Mouse (Mus musculus) CH12.LX (cell line): ENCODE data around the gene Dnase1l2. TPM values are rescaled to one million over a fixed set of nuclear protein-coding genes. Genes with fewer than 3 reads are reported as not detected.
A peak's percentile ranks its signal among the peaks of the same experiment; 100 is the strongest.
"Not testable (repeated sequence)": the region's sequence is repeated elsewhere in the genome, so short reads cannot be mapped to it uniquely, and the experiment has no call there.

Source experiments
- DNase-seq: peaks from one replicate; pipeline ENCODE4 v3.0.0-alpha.2; 2013; ENCODE audit errors: extremely low read depth
- H3K27ac ChIP-seq: 2 replicates; pipeline ENCODE4 v1.5.1; 2012; ENCODE audit warnings: low read depth, mild to moderate bottlenecking, control low read depth, moderate library complexity; ENCODE audit not compliant: insufficient read depth
- H3K27me3 ChIP-seq: replicated peaks from 2 replicates; pipeline ENCODE3; 2012; ENCODE audit warnings: inconsistent platforms
- H3K36me3 ChIP-seq, 2 experiments: replicated peaks in 1 of 2; 2 replicates each; pipeline versions ENCODE3 to v1.6.1; 2012; ENCODE audit warnings: inconsistent platforms in 1 of 2, low read length in 1 of 2, mild to moderate bottlenecking in 1 of 2, mixed read lengths in 1 of 2, moderate library complexity in 1 of 2; ENCODE audit not compliant: control insufficient read depth in 1 of 2, insufficient read depth in 1 of 2
- H3K4me1 ChIP-seq, 2 experiments: 2 replicates each; pipeline ENCODE4 v1.6.1; 2012; ENCODE audit warnings: inconsistent platforms in 1 of 2, moderate library complexity in 1 of 2; ENCODE audit not compliant: insufficient read depth in 2 of 2, control insufficient read depth in 1 of 2
- H3K4me2 ChIP-seq: 2 replicates; pipeline ENCODE4 v1.6.1; 2012; ENCODE audit warnings: low read depth, mild to moderate bottlenecking, control low read depth; ENCODE audit not compliant: poor library complexity, insufficient read depth, severe bottlenecking
- H3K4me3 ChIP-seq, 3 experiments: fragments of 150-350 bp in 1 of 3; sonication (generic) in 1 of 3; replicated peaks in 1 of 3; 2 replicates each; pipeline versions ENCODE3 to v1.5.1; 2011 to 2012; ENCODE audit warnings: low read depth in 2 of 3, low read length in 2 of 3, mild to moderate bottlenecking in 2 of 3, moderate library complexity in 2 of 3, control low read depth in 1 of 3, improper control_type of control experiment in 1 of 3, inconsistent platforms in 1 of 3, mixed read lengths in 1 of 3; ENCODE audit not compliant: poor library complexity in 1 of 3
- H3K79me2 ChIP-seq: replicated peaks from 2 replicates; pipeline ENCODE4 v1.6.1; 2012; ENCODE audit warnings: mild to moderate bottlenecking, moderate library complexity; ENCODE audit not compliant: control insufficient read depth, poor library complexity, insufficient read depth, severe bottlenecking; ENCODE audit errors: extremely low read depth
- H3K9ac ChIP-seq: 2 replicates; pipeline ENCODE4 v1.6.1; 2012; ENCODE audit warnings: low read depth, mild to moderate bottlenecking, control low read depth, moderate library complexity; ENCODE audit not compliant: insufficient read depth
- H3K9me3 ChIP-seq: replicated peaks from 2 replicates; pipeline ENCODE3; 2012; ENCODE audit warnings: low read length, inconsistent platforms, mixed read lengths
- CHD2 ChIP-seq: IDR thresholded peaks from 2 replicates; pipeline ENCODE4 v1.6.1; 2011; ENCODE audit warnings: low read length, improper control_type of control experiment
- CTCF ChIP-seq, 2 experiments: IDR thresholded peaks in 1 of 2; conservative IDR thresholded peaks in 1 of 2; 2 replicates each; pipeline ENCODE4 v1.5.1; 2011 to 2012; ENCODE audit warnings: low read depth in 2 of 2, low read length in 2 of 2, improper control_type of control experiment in 1 of 2, inconsistent platforms in 1 of 2, mild to moderate bottlenecking in 1 of 2, moderate library complexity in 1 of 2
- ELF1 ChIP-seq: IDR thresholded peaks from 2 replicates; pipeline ENCODE4 v1.6.1; 2014; ENCODE audit warnings: low read depth, mild to moderate bottlenecking, inconsistent platforms, low read length, improper control_type of control experiment
- GABPA ChIP-seq: IDR thresholded peaks from 2 replicates; pipeline ENCODE4 v1.6.1; 2012; ENCODE audit warnings: low read depth, low read length, improper control_type of control experiment, inconsistent platforms; ENCODE audit not compliant: insufficient replicate concordance
- HCFC1 ChIP-seq: IDR thresholded peaks from 2 replicates; pipeline ENCODE4 v1.6.1; 2012; ENCODE audit warnings: low read depth, mild to moderate bottlenecking, inconsistent platforms, low read length, improper control_type of control experiment
- IRF4 ChIP-seq: IDR thresholded peaks from 2 replicates; pipeline ENCODE4 v1.6.1; 2014; ENCODE audit warnings: low read depth, mild to moderate bottlenecking, inconsistent platforms, low read length, improper control_type of control experiment
- KAT2A ChIP-seq: IDR thresholded peaks from 2 replicates; pipeline ENCODE4 v1.6.1; 2012; ENCODE audit warnings: low read length, improper control_type of control experiment, inconsistent platforms; ENCODE audit not compliant: insufficient replicate concordance
- MAFK ChIP-seq: IDR thresholded peaks from 2 replicates; pipeline ENCODE4 v1.6.1; 2011; ENCODE audit warnings: low read length, improper control_type of control experiment; ENCODE audit not compliant: insufficient replicate concordance
- MEF2A ChIP-seq: IDR thresholded peaks from 2 replicates; pipeline ENCODE4 v1.6.1; 2014; ENCODE audit warnings: low read depth, mild to moderate bottlenecking, inconsistent platforms, low read length, improper control_type of control experiment, borderline replicate concordance
- MXI1 ChIP-seq: IDR thresholded peaks from 2 replicates; pipeline ENCODE4 v1.6.1; 2011; ENCODE audit warnings: mild to moderate bottlenecking, low read depth, low read length, improper control_type of control experiment
- MYC ChIP-seq: IDR thresholded peaks from 2 replicates; pipeline ENCODE4 v1.6.1; 2011; ENCODE audit warnings: low read depth, mild to moderate bottlenecking, improper control_type of control experiment, low read length
- NELFE ChIP-seq: IDR thresholded peaks from 2 replicates; pipeline ENCODE4 v1.6.1; 2011; ENCODE audit warnings: low read depth, low read length, improper control_type of control experiment
- NRF1 ChIP-seq: IDR thresholded peaks from 2 replicates; pipeline ENCODE4 v1.6.1; 2014; ENCODE audit warnings: low read depth, mild to moderate bottlenecking, inconsistent platforms, low read length, improper control_type of control experiment, moderate library complexity
- POLR2A ChIP-seq: IDR thresholded peaks from 2 replicates; pipeline ENCODE4 v1.6.1; 2011; ENCODE audit warnings: low read depth, mild to moderate bottlenecking, improper control_type of control experiment, low read length
- RAD21 ChIP-seq: IDR thresholded peaks from 2 replicates; pipeline ENCODE4 v1.6.1; 2011; ENCODE audit warnings: low read depth, mild to moderate bottlenecking, low read length, improper control_type of control experiment, moderate library complexity
- RCOR1 ChIP-seq: conservative IDR thresholded peaks from 2 replicates; pipeline ENCODE4 v1.6.1; 2012; ENCODE audit warnings: low read depth, mild to moderate bottlenecking, inconsistent platforms, low read length, improper control_type of control experiment
- SIN3A ChIP-seq: IDR thresholded peaks from 2 replicates; pipeline ENCODE4 v1.6.1; 2012; ENCODE audit warnings: low read length, improper control_type of control experiment, inconsistent platforms
- SMC3 ChIP-seq: IDR thresholded peaks from 2 replicates; pipeline ENCODE4 v1.6.1; 2011; ENCODE audit warnings: low read depth, low read length, improper control_type of control experiment
- TBP ChIP-seq: conservative IDR thresholded peaks from 2 replicates; pipeline ENCODE4 v1.6.1; 2011; ENCODE audit warnings: low read depth, low read length, improper control_type of control experiment
- TCF12 ChIP-seq: IDR thresholded peaks from 2 replicates; pipeline ENCODE4 v1.6.1; 2014; ENCODE audit warnings: low read depth, mild to moderate bottlenecking, inconsistent platforms, low read length, improper control_type of control experiment
- UBTF ChIP-seq: IDR thresholded peaks from 2 replicates; pipeline ENCODE4 v1.6.1; 2012; ENCODE audit warnings: low read depth, mild to moderate bottlenecking, inconsistent platforms, low read length, improper control_type of control experiment, moderate library complexity
- ZMIZ1 ChIP-seq: IDR thresholded peaks from 2 replicates; pipeline ENCODE4 v1.6.1; 2012; ENCODE audit warnings: low read depth, mild to moderate bottlenecking, inconsistent platforms, low read length, improper control_type of control experiment
- ZNF384 ChIP-seq: IDR thresholded peaks from 2 replicates; pipeline ENCODE4 v1.6.1; 2012; ENCODE audit warnings: low read depth, low read length, improper control_type of control experiment, inconsistent platforms
- dilution Hi-C: fragments of 300-500 bp; cut with MboI; formaldehyde crosslinking; loops from 2 replicates; pipeline ENCODE4 v1.14.3; 2020; ENCODE audit warnings: low sequenced_read_pairs; ENCODE audit not compliant: extremely low pct_unique_long_range_greater_than_20kb, extremely low pct_ligation_motif_present
- in situ Hi-C: fragments of 300-500 bp; cut with MboI; formaldehyde crosslinking; loops from 3 replicates; pipeline ENCODE4 v1.14.3; 2019; ENCODE audit warnings: low sequenced_read_pairs, low pct_ligation_motif_present, low pct_unique_long_range_greater_than_20kb, mixed read lengths
- polyA plus RNA-seq: library from polyadenylated mRNA; unstranded; fragments of >175 nt; gene quantifications from 2 replicates; pipeline ENCODE4 v1.2.1, GENCODE M21; 2012; ENCODE audit warnings: low read depth; ENCODE audit not compliant: insufficient read length
- total RNA-seq, 2 experiments: library from RNA; depleted of rRNA; stranded (reverse); fragments of 300-350 nt in 1 of 2; fragments of >200 nt in 1 of 2; gene quantifications; 2 replicates each; pipeline ENCODE4 v1.2.3; 2012 to 2014

Dnase1l2 gene
- total and polyA plus RNA-seq, 3 experiments, result 0.82 to 1.5 (median 1.1) TPM

- H3K4me2 ChIP-seq, result peak overlapping the region; percentile 27; the same call in 1 of the 2 replicates
- TF ChIP-seq CTCF (conservative IDR thresholded peaks at IDR 0.05 in 1 of 2, IDR thresholded peaks at IDR 0.05 in 1 of 2; ENCODE audit: low read depth in 2 of 2, low read length in 2 of 2), result peak in 1 of 2 experiments; percentile 12; a peak in 1 of 4 replicates
- TF ChIP-seq, all 38 proteins: peak for 1; not testable (repeated sequence) for 37
- Histone ChIP-seq H3K4me3 (peak overlapping the region in 2 of 3 experiments; percentile 28 to 91), H3K36me3 (peaks cover 9 to 19% of the 10 kb centered on the region in 2 experiments), H3K4me1 (peaks cover 0 to 18% of the 10 kb centered on the region in 2 experiments; a peak in 2 of 4 replicates), H3K79me2 (peaks cover 15% of the 10 kb centered on the region)
- H3K9ac ChIP-seq, DNase-seq, H3K9me3 ChIP-seq, H3K27ac ChIP-seq, in situ Hi-C loops, dilution Hi-C loops, H3K27me3 ChIP-seq: not testable (repeated sequence)
Measured at GRCm38 (mm10) chr17:24455523-24456206, 12.8 kb upstream of the Dnase1l2 start.

GRCm38 (mm10) chr17:24454756-24455522 is 12.0 kb upstream of the Dnase1l2 start:
- in situ Hi-C loops, result no loop called here
- TF ChIP-seq SMC3 (no peak), TCF12 (peak; percentile 54; the same call in 1 of the 2 replicates), NRF1 (peak; percentile 60), MEF2A (peak; percentile 17; the same call in 1 of the 2 replicates), UBTF (0 out of 2 replicates have a peak, but pooled peaks have one; percentile 59), CHD2 (no peak), RCOR1 (no peak), MXI1 (peak; percentile 96), HCFC1 (peak; percentile 83), SIN3A (no peak; the same call in 1 of the 2 replicates), POLR2A (peak; percentile 86), ZMIZ1 (peak; percentile 88), NELFE (peak; percentile 83), IRF4 (peak; percentile 2), ZNF384 (no peak), TBP (0 out of 2 replicates have a peak, but pooled peaks have one; percentile 15), MYC (no peak; the same call in 1 of the 2 replicates), KAT2A (peak; percentile 70; the same call in 1 of the 2 replicates), GABPA (no peak), MAFK (no peak), RAD21 (no peak), ELF1 (peak; percentile 87)
- peak; percentile 100 for DNase-seq
- Histone ChIP-seq H3K4me3 (peak overlapping the region; percentile 67 to 91 (median 75)), H3K27me3 (no peaks in the 10 kb centered on the region), H3K36me3 (peaks cover 12 to 25% of the 10 kb centered on the region in 2 experiments), H3K9ac (peak overlapping the region; percentile 78), H3K79me2 (peaks cover 15% of the 10 kb centered on the region), H3K27ac (peak overlapping the region; percentile 60), H3K4me1 (peaks cover 0 to 18% of the 10 kb centered on the region in 2 experiments; a peak in 2 of 4 replicates), H3K9me3 (no peaks in the 10 kb centered on the region), H3K4me2 (peak overlapping the region; percentile 87; the same call in 1 of the 2 replicates)
- dilution Hi-C loops, result no loop called here
